Mouse (Mus musculus): ENCODE data around the gene Sspo. TPM values are rescaled to one million over a fixed set of nuclear protein-coding genes. Genes with fewer than 3 reads are reported as not detected.

The Sspo gene
- polyA plus RNA-seq, 1 experiment, result 1.8 TPM

DNA sequence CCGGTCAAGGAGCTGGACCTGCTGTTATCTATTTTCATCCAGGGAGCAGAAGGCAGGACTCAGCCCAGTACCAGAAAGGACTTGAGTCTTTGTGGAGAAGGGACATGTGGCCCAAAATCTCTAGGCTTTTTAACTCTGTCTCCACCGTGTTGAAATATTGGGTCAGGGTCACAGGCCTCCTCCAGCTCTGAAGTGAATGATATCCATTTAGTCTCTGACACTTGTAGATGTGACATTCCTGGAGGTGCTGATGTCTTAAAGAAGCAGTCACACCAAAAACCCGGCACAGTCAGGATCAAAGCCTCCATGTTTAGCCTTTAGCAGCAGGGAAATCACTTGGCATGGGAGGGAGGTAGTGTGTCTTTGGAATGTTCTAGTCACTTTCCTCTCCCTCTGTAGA, 92.7 kb downstream of the Sspo start:
- DNase-seq (ENCODE audit: low spot score), result no peak

DNA sequence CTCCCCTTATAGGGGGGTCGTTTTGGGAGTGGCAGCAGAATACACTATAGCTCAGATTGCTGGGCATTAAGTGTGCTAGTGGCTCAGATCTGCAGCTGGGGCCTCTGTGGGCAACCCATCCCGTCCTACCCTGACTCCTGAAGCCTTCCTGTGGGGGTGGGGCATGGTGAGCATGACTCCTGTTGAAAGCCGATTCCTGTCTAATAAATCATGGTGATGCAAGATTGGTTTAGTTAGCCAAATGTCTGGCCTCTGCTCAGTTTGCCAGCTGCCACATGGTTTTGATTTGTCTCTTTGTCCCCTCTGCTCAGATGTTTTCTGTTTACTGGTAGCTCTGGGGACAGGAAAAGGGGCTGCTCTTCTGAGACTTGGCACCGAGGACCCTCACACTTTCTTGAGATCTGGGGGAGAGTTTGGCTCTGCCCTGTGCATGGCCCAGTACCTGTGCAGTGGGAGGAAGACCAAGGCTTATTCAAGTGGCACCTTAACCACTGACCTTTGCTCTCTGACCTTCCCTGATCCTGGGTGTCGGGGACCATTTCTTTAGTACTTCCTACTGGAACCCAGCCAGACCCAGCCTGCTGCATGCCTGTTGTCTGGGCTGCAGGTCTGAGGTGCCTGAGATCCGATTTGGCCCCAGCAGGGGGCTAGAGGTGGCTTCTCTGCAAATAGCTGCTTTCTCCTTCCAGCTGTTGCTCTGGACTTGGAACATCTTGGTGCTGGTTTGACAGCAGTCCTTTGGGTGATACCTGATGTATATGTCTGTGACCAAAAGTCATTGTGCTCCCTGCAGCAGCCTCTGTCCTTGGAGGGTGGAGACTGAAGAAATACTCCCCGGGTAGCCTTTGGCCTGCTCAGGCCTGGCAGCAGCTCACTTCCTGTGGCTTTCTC, 93.8 kb downstream of the Sspo start:
- DNase-seq (ENCODE audit: low spot score), result no peak

DNA sequence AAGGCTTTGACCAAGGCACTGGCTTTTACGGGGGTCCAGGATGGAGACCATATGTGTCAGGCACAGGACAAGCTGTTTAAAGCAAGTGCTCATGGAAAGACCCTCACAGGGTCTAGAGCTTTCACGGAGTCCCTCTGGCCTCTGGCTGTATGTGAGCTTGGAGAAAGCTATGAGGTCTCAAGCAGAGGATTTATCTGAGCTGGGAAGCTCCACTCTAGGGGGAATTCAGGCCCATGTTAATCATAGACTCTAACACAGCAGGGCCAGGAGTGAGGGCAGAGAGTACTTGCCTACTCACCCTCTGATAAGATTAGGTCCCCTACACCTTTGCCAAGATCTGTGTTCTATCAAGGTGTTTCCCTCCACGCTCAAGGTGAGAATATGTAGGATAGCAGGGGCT, 94.6 kb downstream of the Sspo start:
- no peak for DNase-seq (ENCODE audit: low spot score)

DNA sequence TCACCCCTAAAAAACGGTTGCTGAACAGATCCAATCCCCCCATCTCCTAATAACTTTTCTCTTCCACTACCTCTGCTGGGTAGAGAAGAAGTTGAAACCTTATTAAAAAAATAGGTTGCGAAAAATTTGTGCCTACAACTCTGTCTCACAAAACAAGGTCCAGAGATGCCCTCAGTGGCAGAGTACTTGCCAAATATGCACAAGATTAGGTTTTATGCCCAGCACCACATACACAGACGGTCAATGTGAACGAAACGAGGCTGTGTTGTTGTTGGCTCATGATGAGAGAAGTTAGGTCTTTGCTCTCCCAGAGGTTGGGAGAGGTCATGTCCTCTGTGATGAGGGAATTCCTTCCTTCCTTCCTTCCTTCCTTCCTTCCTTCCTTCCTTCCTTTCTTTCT, 97.2 kb downstream of the Sspo start:
- no peak for DNase-seq (ENCODE audit: low spot score)

GRCm38 (mm10) chr6:48546271-48546670, 98.2 kb downstream of the Sspo start:
- no peak for DNase-seq (ENCODE audit: low spot score)

DNA sequence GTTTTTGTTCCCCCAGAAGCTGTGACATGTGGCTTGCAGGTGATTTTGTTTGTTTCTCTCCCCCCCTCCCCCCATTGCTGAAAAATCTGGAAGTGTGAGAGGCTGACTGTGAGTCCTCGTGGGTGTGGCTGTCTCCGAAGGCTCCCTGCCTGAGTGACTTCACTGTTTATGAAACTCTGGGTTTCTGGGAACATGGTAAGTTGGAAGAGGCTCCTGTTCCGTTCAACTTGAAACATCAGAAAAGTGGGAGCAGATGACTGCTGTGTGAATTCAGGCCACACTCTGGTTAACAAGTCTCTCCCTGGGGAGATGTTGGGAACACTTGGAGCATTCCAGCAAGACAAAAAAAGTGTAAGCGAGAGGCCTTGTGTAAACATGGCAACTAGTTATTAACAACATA, 98.8 kb downstream of the Sspo start:
- DNase-seq (ENCODE audit: low spot score), result no peak

GRCm38 (mm10) chr6:48548314-48548713, 100.3 kb downstream of the Sspo start:
- DNase-seq (ENCODE audit: low spot score), result no peak

Other genes starting within 250 kb of the Sspo start
- 21.3 and 21.9 TPM in 2 replicates for gene Krba1, start 52.6 kb upstream of the Sspo start, polyA plus RNA-seq (2012; rRNA removed)
- gene Zfp467, start 2.4 kb upstream of the Sspo start, polyA plus RNA-seq (2012; rRNA removed), result 55.6 and 64.6 TPM in 2 replicates
- 50.0 and 56.9 TPM in 2 replicates for gene Atp6v0e2, start 89.4 kb downstream of the Sspo start, polyA plus RNA-seq (2012; rRNA removed)
- 12.3 and 13.4 TPM in 2 replicates for gene Lrrc61, start 106.6 kb downstream of the Sspo start, polyA plus RNA-seq (2012; rRNA removed)
- 374 and 453 TPM in 2 replicates for gene Rarres2, start 124.6 kb downstream of the Sspo start, polyA plus RNA-seq (2012; rRNA removed)
- gene Gm45021, start 141.4 kb downstream of the Sspo start, polyA plus RNA-seq (2012; rRNA removed), result 0.47 and 0.56 TPM in 2 replicates
- 45.0 and 45.4 TPM in 2 replicates for gene Repin1, start 145.7 kb downstream of the Sspo start, polyA plus RNA-seq (2012; rRNA removed)
- not detected in 2 replicates for gene Gm44965, start 145.7 kb downstream of the Sspo start, polyA plus RNA-seq (2012; rRNA removed)
- 4.6 and 7.7 TPM in 2 replicates for gene Zfp775, start 153.8 kb downstream of the Sspo start, polyA plus RNA-seq (2012; rRNA removed)
- 5.7 and 6.2 TPM in 2 replicates for gene AI854703, start 178.5 kb downstream of the Sspo start, polyA plus RNA-seq (2012; rRNA removed)
- 6.2 and 8.1 TPM in 2 replicates for gene Gimap8, start 199.0 kb downstream of the Sspo start, polyA plus RNA-seq (2012; rRNA removed)
- 5.6 and 6.9 TPM in 2 replicates for gene Gimap9, start 227.9 kb downstream of the Sspo start, polyA plus RNA-seq (2012; rRNA removed)
- gene Gimap4, start 236.3 kb downstream of the Sspo start, polyA plus RNA-seq (2012; rRNA removed), result 19.0 and 19.1 TPM in 2 replicates

Data from urinary bladder, adult 2 months (tissue).